Mouse (Mus musculus): Measurements from ENCODE around the gene Muc16. TPM values are rescaled to one million over a fixed set of nuclear protein-coding genes. Genes with fewer than 3 reads are reported as not detected.

Muc16 gene
- not detected in 2 replicates for polyA plus RNA-seq (2014; fragmentation: Nextera tagmentation; extraction: Ambion mirVana)

- Histone ChIP-seq H3K4me1 (ENCODE audit: control insufficient read depth, insufficient read depth, low read length) (no peaks in the 10 kb centered on the region), H3K27me3 (ENCODE audit: control insufficient read depth, insufficient read depth, low read length) (no peaks in the 10 kb centered on the region), H3K36me3 (ENCODE audit: control insufficient read depth, insufficient read depth, low read length) (no peaks in the 10 kb centered on the region), H3K27ac (replicated peaks; ENCODE audit: low read depth, low read length) (no peak within 1 kb of the TSS), H3K4me3 (replicated peaks; ENCODE audit: low read depth, low read length) (no peak within 1 kb of the TSS), H3K9ac (replicated peaks; ENCODE audit: low read length) (no peak within 1 kb of the TSS), H3K4me2 (ENCODE audit: low read length) (no peak within 1 kb of the TSS), H3K9me3 (ENCODE audit: control insufficient read depth, low read length) (no peaks in the 10 kb centered on the region)
- ATAC-seq (ENCODE audit: low FRiP score, low TSS enrichment) (no peak), DNase-seq (no peak)
- WGBS = 83% methylated on average over 4 of the region's 4 CpGs
These were observed at the start of gene Muc16 for GRCm38 (mm10) chr9:18674480-18675154. Muc16 (minus strand) TSS chr9:18674530.

GRCm38 (mm10) chr9:18722712-18723099, 48.4 kb upstream of the Muc16 start:
- Histone ChIP-seq H3K27ac (replicated peaks; ENCODE audit: low read depth, low read length) (no peak overlapping the region), H3K9ac (replicated peaks; ENCODE audit: low read length) (no peak overlapping the region), H3K27me3 (ENCODE audit: control insufficient read depth, insufficient read depth, low read length) (no peaks in the 10 kb centered on the region), H3K4me2 (ENCODE audit: low read length) (no peak overlapping the region), H3K9me3 (ENCODE audit: control insufficient read depth, low read length) (no peaks in the 10 kb centered on the region), H3K36me3 (ENCODE audit: control insufficient read depth, insufficient read depth, low read length) (no peaks in the 10 kb centered on the region), H3K4me1 (ENCODE audit: control insufficient read depth, insufficient read depth, low read length) (no peaks in the 10 kb centered on the region), H3K4me3 (replicated peaks; ENCODE audit: low read depth, low read length) (no peak overlapping the region)
- no peak for ATAC-seq (ENCODE audit: low FRiP score, low TSS enrichment)
- WGBS = 25% methylated on average over 4 of the region's 4 CpGs
- DNase-seq = no peak

GRCm38 (mm10) chr9:18721931-18722711, 47.8 kb upstream of the Muc16 start:
- H3K9ac ChIP-seq (replicated peaks; ENCODE audit: low read length) = no peak overlapping the region
- no peak overlapping the region for H3K4me3 ChIP-seq (replicated peaks; ENCODE audit: low read depth, low read length)
- H3K9me3 ChIP-seq (ENCODE audit: control insufficient read depth, low read length) = no peaks in the 10 kb centered on the region
- H3K27me3 ChIP-seq (ENCODE audit: control insufficient read depth, insufficient read depth, low read length) = no peaks in the 10 kb centered on the region
- no peaks in the 10 kb centered on the region for H3K36me3 ChIP-seq (ENCODE audit: control insufficient read depth, insufficient read depth, low read length)
- no peaks in the 10 kb centered on the region for H3K4me1 ChIP-seq (ENCODE audit: control insufficient read depth, insufficient read depth, low read length)
- WGBS = 17% methylated on average over 6 of the region's 6 CpGs
- no peak overlapping the region for H3K27ac ChIP-seq (replicated peaks; ENCODE audit: low read depth, low read length)
- peak; percentile 56 for DNase-seq
- peak; percentile 62; the same call in 1 of the 2 replicates for ATAC-seq (ENCODE audit: low FRiP score, low TSS enrichment)
- H3K4me2 ChIP-seq (ENCODE audit: low read length) = no peak overlapping the region

- Histone ChIP-seq H3K9ac (replicated peaks; ENCODE audit: low read length) (no peak overlapping the region), H3K36me3 (ENCODE audit: control insufficient read depth, insufficient read depth, low read length) (no peaks in the 10 kb centered on the region), H3K27me3 (ENCODE audit: control insufficient read depth, insufficient read depth, low read length) (no peaks in the 10 kb centered on the region), H3K4me2 (ENCODE audit: low read length) (no peak overlapping the region), H3K4me3 (replicated peaks; ENCODE audit: low read depth, low read length) (no peak overlapping the region), H3K9me3 (ENCODE audit: control insufficient read depth, low read length) (no peaks in the 10 kb centered on the region), H3K27ac (replicated peaks; ENCODE audit: low read depth, low read length) (no peak overlapping the region), H3K4me1 (ENCODE audit: control insufficient read depth, insufficient read depth, low read length) (no peaks in the 10 kb centered on the region)
- 35% methylated on average over 2 of the region's 2 CpGs for WGBS
- DNase-seq (peak; percentile 4), ATAC-seq (ENCODE audit: low FRiP score, low TSS enrichment) (no peak)
These were observed 46.7 kb upstream of the Muc16 start for GRCm38 (mm10) chr9:18721011-18721410.

- Histone ChIP-seq H3K9ac (replicated peaks; ENCODE audit: low read length) (no peak overlapping the region), H3K27ac (replicated peaks; ENCODE audit: low read depth, low read length) (no peak overlapping the region), H3K4me1 (ENCODE audit: control insufficient read depth, insufficient read depth, low read length) (no peaks in the 10 kb centered on the region), H3K4me2 (ENCODE audit: low read length) (no peak overlapping the region), H3K9me3 (ENCODE audit: control insufficient read depth, low read length) (no peaks in the 10 kb centered on the region), H3K27me3 (ENCODE audit: control insufficient read depth, insufficient read depth, low read length) (no peaks in the 10 kb centered on the region), H3K36me3 (ENCODE audit: control insufficient read depth, insufficient read depth, low read length) (no peaks in the 10 kb centered on the region), H3K4me3 (replicated peaks; ENCODE audit: low read depth, low read length) (no peak overlapping the region)
- ATAC-seq (ENCODE audit: low FRiP score, low TSS enrichment) = no peak
- DNase-seq = no peak
These were observed 31.3 kb upstream of the Muc16 start for GRCm38 (mm10) chr9:18705628-18706027.

GRCm38 (mm10) chr9:18598366-18598765, 76.0 kb downstream of the Muc16 start:
- Histone ChIP-seq H3K9me3 (ENCODE audit: control insufficient read depth, low read length) (no peaks in the 10 kb centered on the region), H3K27ac (replicated peaks; ENCODE audit: low read depth, low read length) (no peak overlapping the region), H3K27me3 (ENCODE audit: control insufficient read depth, insufficient read depth, low read length) (no peaks in the 10 kb centered on the region), H3K4me1 (ENCODE audit: control insufficient read depth, insufficient read depth, low read length) (no peaks in the 10 kb centered on the region), H3K36me3 (ENCODE audit: control insufficient read depth, insufficient read depth, low read length) (no peaks in the 10 kb centered on the region), H3K9ac (replicated peaks; ENCODE audit: low read length) (no peak overlapping the region), H3K4me3 (replicated peaks; ENCODE audit: low read depth, low read length) (no peak overlapping the region), H3K4me2 (ENCODE audit: low read length) (no peak overlapping the region)
- WGBS = 31% methylated on average over 2 of the region's 2 CpGs
- ATAC-seq (ENCODE audit: low FRiP score, low TSS enrichment) (no peak), DNase-seq (no peak)

GRCm38 (mm10) chr9:18508098-18508497, 166.2 kb downstream of the Muc16 start:
- H3K27ac ChIP-seq (replicated peaks; ENCODE audit: low read depth, low read length) = no peak overlapping the region
- DNase-seq (peak; percentile 27), ATAC-seq (ENCODE audit: low FRiP score, low TSS enrichment) (no peak)
- no peak overlapping the region for H3K4me3 ChIP-seq (replicated peaks; ENCODE audit: low read depth, low read length)
- H3K9ac ChIP-seq (replicated peaks; ENCODE audit: low read length) = no peak overlapping the region
- H3K4me1 ChIP-seq (ENCODE audit: control insufficient read depth, insufficient read depth, low read length) = no peaks in the 10 kb centered on the region
- H3K4me2 ChIP-seq (ENCODE audit: low read length) = no peak overlapping the region
- no peaks in the 10 kb centered on the region for H3K27me3 ChIP-seq (ENCODE audit: control insufficient read depth, insufficient read depth, low read length)
- H3K36me3 ChIP-seq (ENCODE audit: control insufficient read depth, insufficient read depth, low read length) = no peaks in the 10 kb centered on the region
- H3K9me3 ChIP-seq (ENCODE audit: control insufficient read depth, low read length) = no peaks in the 10 kb centered on the region
- 54% methylated on average over 2 of the region's 2 CpGs for WGBS

- 77% methylated on average over 3 of the region's 3 CpGs for WGBS
- Histone ChIP-seq H3K36me3 (ENCODE audit: control insufficient read depth, insufficient read depth, low read length) (no peaks in the 10 kb centered on the region), H3K27me3 (ENCODE audit: control insufficient read depth, insufficient read depth, low read length) (no peaks in the 10 kb centered on the region), H3K4me1 (ENCODE audit: control insufficient read depth, insufficient read depth, low read length) (no peaks in the 10 kb centered on the region), H3K9ac (replicated peaks; ENCODE audit: low read length) (no peak within 1 kb of the TSS), H3K4me3 (replicated peaks; ENCODE audit: low read depth, low read length) (no peak within 1 kb of the TSS), H3K9me3 (ENCODE audit: control insufficient read depth, low read length) (no peaks in the 10 kb centered on the region), H3K27ac (replicated peaks; ENCODE audit: low read depth, low read length) (no peak within 1 kb of the TSS), H3K4me2 (ENCODE audit: low read length) (no peak within 1 kb of the TSS)
- DNase-seq (no peak), ATAC-seq (ENCODE audit: low FRiP score, low TSS enrichment) (no peak)
These were observed 196.2 kb downstream of the Muc16 start, which contains the start of the genes Zfp558 and Mbd3l1 for GRCm38 (mm10) chr9:18478168-18478567. Zfp558 (minus strand) TSS chr9:18478268. Mbd3l1 (plus strand) TSS chr9:18478359.
